Mouse (Mus musculus): Measurements from ENCODE around the gene Opn3. TPM values are rescaled to one million over a fixed set of nuclear protein-coding genes. Genes with fewer than 3 reads are reported as not detected.

The Opn3 gene
- not detected for total RNA-seq (2023)

DNA sequence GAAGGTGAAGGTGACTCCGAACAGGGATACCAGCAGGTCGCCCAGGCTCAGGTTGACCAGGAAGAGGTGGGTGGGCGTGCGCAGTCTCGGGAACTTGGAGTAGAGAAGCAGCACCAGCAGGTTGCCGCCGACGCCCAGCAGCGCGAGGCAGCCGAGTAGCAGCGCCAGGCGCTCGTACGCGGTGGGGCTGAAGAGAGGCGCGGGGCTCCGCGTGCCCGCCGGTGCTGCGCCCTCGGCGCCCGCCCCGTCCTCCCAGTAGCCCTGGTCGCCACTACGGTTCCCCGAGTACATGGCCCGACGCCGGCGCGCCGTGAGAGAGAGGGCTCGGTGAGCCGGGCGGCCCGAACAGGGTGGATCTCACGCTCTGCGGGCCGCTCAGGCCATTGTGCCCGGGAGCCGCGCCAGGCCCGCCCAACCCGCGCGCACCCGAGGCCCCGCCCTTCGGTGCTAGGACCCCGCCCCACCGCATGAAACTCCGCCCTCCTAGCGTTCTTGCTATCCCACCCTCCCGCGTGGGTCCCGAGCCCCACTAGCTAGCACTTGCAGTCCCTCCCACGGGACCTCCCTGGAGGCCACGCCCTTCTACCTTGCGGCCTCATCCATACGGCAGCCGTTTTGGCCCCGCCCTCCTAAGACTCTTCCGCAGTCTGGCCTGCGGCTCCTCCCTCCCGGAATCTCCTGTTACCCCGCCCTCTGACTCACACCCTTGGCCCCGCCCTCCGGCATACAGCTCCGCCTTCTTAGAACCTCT, at the start of gene Opn3, which contains the start of gene Chml:
Opn3 (minus strand) TSS at position 531 of the 751 bp plus-strand sequence.
Chml (minus strand) TSS at position 656 of the 751 bp plus-strand sequence.

DNA sequence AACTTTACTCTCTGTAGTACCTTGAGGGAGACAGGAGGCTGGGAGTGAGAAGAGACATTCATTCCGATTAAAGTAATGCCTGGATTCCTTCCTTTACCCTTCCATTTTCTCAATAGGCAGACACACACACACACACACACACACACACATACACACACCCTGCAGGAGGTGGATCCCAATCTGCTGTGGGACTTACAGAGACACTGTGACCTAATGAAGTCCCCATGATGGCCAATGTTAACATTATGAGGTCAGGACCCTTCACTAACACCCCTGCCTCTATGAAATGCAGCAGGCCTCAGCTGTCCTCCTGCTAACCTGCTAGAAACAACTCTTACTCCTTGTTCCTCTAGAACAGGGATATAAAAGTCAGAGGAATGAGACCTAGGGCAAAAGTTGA, 5.7 kb upstream of the Opn3 start, which contains the start of gene Wdr64:
Wdr64 (plus strand) TSS at position 301 of the 400 bp plus-strand sequence.

GRCm38 (mm10) chr1:175625257-175625879, 67.2 kb downstream of the Opn3 start, which contains the start of gene Fh1:
Fh1 (minus strand) TSS chr1:175625635.

DNA sequence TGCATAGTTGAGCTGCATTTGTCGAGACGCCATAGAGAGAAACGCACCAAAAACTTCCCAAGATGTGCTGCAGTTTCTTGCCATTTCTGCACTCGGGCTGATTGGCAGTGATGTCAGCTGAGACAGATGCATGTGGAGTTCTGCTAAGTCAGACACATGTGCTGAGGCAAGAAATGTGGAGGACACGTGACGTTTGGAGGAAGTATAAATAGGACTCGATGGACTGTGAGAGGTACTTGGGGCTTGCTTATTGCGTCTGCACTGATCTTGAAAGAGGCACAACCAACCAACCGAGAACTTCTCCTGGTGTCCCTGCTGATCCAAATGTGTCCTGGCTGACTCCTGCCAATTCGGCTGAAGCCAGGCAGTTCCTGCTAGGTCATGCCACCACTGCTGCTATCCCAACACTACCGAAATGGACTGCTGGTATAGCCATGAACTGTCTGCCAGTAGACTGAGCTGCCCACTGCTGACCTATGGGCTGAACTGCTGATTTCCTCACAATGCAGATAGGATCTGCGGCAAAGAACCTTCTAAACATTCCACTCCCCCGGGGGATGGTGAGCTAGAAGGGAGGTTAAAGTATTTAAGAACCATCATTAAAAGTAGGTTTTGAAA, 72.7 kb downstream of the Opn3 start, which contains the start of gene Kmo:
Kmo (plus strand) TSS at position 568 of the 618 bp plus-strand sequence.

Other genes with a start within 250 kb of the Opn3 start
- gene Rgs7, start 200.3 kb downstream of the Opn3 start, total RNA-seq (2023), result not detected
- gene Kmo, start 72.4 kb downstream of the Opn3 start, total RNA-seq (2023), result 7.8 TPM
- gene Fh1, start 67.1 kb downstream of the Opn3 start, total RNA-seq (2023), result 14.8 TPM
- gene Chml, start 125 bp upstream of the Opn3 start, total RNA-seq (2023), result 6.8 TPM
- gene Wdr64, start 5.8 kb upstream of the Opn3 start, total RNA-seq (2023), result not detected
- 1.6 TPM for gene Exo1, start 187.8 kb upstream of the Opn3 start, total RNA-seq (2023)
- not detected for gene Gm38100, start 227.6 kb upstream of the Opn3 start, total RNA-seq (2023)